Mouse (Mus musculus): ENCODE measurements around the gene Lrr1. TPM values are rescaled to one million over a fixed set of nuclear protein-coding genes. Genes with fewer than 3 reads are reported as not detected.
A peak's percentile ranks its signal among the peaks of the same experiment; 100 is the strongest.

Gene Lrr1
- polyA plus RNA-seq, 2 experiments, result 11.1 to 21.3 TPM

DNA sequence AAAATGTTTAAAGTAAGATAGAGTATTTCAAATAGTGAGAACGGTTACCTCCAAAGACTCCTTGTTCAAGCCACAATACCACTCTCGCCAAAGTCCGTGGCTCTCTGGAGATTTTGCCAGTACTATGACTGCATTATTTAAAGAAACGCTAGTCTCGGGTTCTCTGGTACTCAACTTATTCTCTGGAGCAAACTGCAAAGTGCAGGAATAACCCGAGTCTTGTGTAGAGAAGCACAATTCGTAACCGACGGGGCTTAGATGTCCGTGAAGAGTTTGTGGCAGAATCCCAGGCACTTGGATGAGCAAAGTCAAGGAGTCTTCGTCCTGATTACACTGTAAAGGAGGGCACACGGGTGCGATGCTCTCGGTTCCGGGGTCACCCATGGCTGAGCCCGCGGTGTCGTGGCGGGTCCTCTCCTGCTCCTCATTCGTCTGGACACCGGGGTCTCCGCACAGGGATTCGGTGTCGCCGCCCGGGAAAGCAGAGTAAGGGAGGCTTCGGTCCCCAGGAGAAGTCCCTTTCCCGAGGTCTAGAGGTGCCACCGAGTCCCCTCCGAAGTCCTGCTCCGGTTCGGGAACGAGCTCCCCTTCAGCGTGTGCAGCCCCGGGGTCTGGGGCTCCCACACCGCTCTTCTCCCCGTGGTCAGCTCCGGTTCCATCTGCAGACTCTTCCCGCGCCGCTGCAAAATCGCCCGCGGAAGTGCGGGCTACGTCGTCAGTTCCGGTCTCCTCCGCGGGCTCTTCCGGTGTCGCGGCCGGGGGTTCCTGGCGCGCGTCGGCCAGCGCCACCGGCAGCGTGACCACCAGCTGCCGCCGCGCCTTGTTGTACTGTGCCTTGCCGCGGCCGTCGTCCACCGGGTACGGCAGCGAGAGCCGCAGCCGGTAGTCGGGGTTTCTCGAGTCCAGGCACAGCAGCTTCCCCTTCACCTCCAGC lies 28.1 kb downstream of the Lrr1 start, which contains the start of gene Gm49383:
Gene Gm49383, minus strand, starts transcription at position 661 of the 934 bp plus-strand sequence.
- peak within 1 kb of the TSS; percentile 67 for H3K27ac ChIP-seq
- peak; percentile 71 for ATAC-seq (ENCODE audit: insufficient read depth)
- H3K36me3 ChIP-seq (replicated peaks; ENCODE audit: control insufficient read depth, insufficient read depth, low read depth), result peaks cover 24% of the 10 kb centered on the region
- TF ChIP-seq EP300 (IDR thresholded peaks at IDR 0.05; ENCODE audit: low read depth), result no peak
- no peak for TF ChIP-seq CTCF (IDR thresholded peaks at IDR 0.05; ENCODE audit: low read depth)
- H3K4me1 ChIP-seq (replicated peaks; ENCODE audit: control insufficient read depth in 2 of 2, insufficient read depth in 2 of 2, low read length in 1 of 2), result peaks cover 6 to 7% of the 10 kb centered on the region in 2 experiments; a peak in 3 of 4 replicates
- no peaks in the 10 kb centered on the region for H3K27me3 ChIP-seq (ENCODE audit: control insufficient read depth, insufficient read depth, low read length)
- H3K4me2 ChIP-seq (ENCODE audit: low read depth), result peak within 1 kb of the TSS; percentile 99
- H3K9ac ChIP-seq (replicated peaks), result peak within 1 kb of the TSS; percentile 70
- H3K4me3 ChIP-seq (ENCODE audit: insufficient read depth in 1 of 2, low read depth in 2 of 2, low read length in 2 of 2), result peak within 1 kb of the TSS; percentile 83 to 95
- under 1% methylated on average over 75 of the region's 75 CpGs for WGBS (ENCODE audit: insufficient replicate concordance)
- peak; percentile 59 to 62 (median 60) for DNase-seq (ENCODE audit: low read depth in 3 of 3, low spot score in 3 of 3)
- H3K9me3 ChIP-seq (ENCODE audit: control insufficient read depth, low read length), result no peaks in the 10 kb centered on the region

DNA sequence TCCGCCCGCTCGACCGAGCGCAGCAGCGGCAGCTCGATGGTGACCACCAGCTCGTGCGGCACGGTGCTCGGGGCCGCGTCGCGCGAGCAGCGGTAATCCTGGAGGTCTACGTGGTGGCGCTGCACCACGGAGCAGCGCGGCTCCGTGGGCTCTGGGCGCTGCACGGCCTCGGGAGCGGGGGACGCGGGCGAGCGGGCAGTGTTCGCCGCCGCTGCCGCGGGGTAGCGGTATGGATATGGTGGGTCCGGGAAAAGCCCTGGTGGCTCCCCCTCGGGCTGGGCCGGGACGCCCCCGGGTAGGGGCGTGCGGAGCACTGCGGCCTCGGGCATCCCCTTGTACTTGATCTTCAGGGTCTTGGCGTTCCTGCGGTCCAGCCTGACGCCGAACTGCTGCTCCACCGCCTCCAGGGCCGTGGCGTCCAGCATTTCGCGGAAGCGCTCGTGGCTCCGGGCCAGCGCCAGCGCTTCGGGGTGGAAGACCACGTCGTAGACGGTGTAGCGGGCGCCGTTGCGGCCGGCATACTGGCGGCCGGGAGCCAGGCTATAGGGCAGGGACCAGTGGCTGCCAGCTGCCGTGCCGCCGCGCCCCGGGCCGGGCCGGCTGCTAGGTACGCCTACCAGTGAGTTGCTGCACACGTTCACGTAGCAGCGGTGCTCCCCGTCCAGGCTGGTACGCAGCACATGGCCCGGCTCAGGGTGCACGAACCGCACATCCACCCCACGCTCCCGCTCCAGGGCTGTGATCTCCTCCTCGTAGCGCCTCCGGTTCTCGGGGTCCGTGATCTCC lies 29.0 kb downstream of the Lrr1 start:
- peak overlapping the region; percentile 99 for H3K4me2 ChIP-seq (ENCODE audit: low read depth)
- peak overlapping the region; percentile 70 for H3K9ac ChIP-seq (replicated peaks)
- H3K36me3 ChIP-seq (replicated peaks; ENCODE audit: control insufficient read depth, insufficient read depth, low read depth), result peaks cover 28% of the 10 kb centered on the region
- DNase-seq (ENCODE audit: low read depth in 3 of 3, low spot score in 3 of 3) (peak; percentile 50 to 58 (median 53)), ATAC-seq (ENCODE audit: insufficient read depth) (peak; percentile 81)
- under 1% methylated on average over 93 of the region's 94 CpGs for WGBS (ENCODE audit: insufficient replicate concordance)
- H3K9me3 ChIP-seq (ENCODE audit: control insufficient read depth, low read length), result no peaks in the 10 kb centered on the region
- TF ChIP-seq CTCF (IDR thresholded peaks at IDR 0.05; ENCODE audit: low read depth), result no peak
- no peak for TF ChIP-seq EP300 (IDR thresholded peaks at IDR 0.05; ENCODE audit: low read depth)
- H3K4me1 ChIP-seq (replicated peaks; ENCODE audit: control insufficient read depth in 2 of 2, insufficient read depth in 2 of 2, low read length in 1 of 2), result peaks cover 6 to 7% of the 10 kb centered on the region in 2 experiments; a peak in 3 of 4 replicates
- peak overlapping the region; percentile 83 to 95 for H3K4me3 ChIP-seq (ENCODE audit: insufficient read depth in 1 of 2, low read depth in 2 of 2, low read length in 2 of 2)
- H3K27ac ChIP-seq, result peak overlapping the region; percentile 67
- H3K27me3 ChIP-seq (ENCODE audit: control insufficient read depth, insufficient read depth, low read length), result no peaks in the 10 kb centered on the region

DNA sequence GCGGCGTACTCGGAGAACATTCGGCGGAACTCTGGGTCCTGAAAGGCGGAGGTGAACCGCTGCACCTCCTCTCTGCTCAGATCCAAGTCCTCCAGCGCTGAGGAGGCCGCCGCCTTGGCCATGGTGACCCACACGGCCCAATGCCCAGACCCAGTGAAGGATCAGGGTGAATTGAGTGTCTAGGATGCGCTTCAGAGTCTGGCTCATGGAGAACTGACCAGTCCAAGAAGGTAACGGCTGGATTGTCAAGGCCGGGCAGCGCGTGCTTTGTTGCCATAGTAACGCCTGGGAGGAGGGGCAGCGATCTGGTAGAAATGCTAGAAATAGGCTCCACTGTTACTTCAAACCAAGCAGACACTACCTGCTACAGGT lies 29.5 kb downstream of the Lrr1 start, which contains the start of gene Dnaaf2:
Gene Dnaaf2, minus strand, starts transcription at position 266 of the 372 bp plus-strand sequence.
- WGBS (ENCODE audit: insufficient replicate concordance), result 0% methylated on average over 18 of the region's 18 CpGs
- Histone ChIP-seq H3K4me1 (replicated peaks; ENCODE audit: control insufficient read depth in 2 of 2, insufficient read depth in 2 of 2, low read length in 1 of 2) (peaks cover 6 to 7% of the 10 kb centered on the region in 2 experiments; a peak in 3 of 4 replicates), H3K4me2 (ENCODE audit: low read depth) (peak within 1 kb of the TSS; percentile 99), H3K9ac (replicated peaks) (peak within 1 kb of the TSS; percentile 70), H3K27ac (peak within 1 kb of the TSS; percentile 67), H3K9me3 (ENCODE audit: control insufficient read depth, low read length) (no peaks in the 10 kb centered on the region), H3K36me3 (replicated peaks; ENCODE audit: control insufficient read depth, insufficient read depth, low read depth) (peaks cover 34% of the 10 kb centered on the region), H3K27me3 (ENCODE audit: control insufficient read depth, insufficient read depth, low read length) (no peaks in the 10 kb centered on the region), H3K4me3 (ENCODE audit: insufficient read depth in 1 of 2, low read depth in 2 of 2, low read length in 2 of 2) (peak within 1 kb of the TSS; percentile 83 to 95)
- DNase-seq (ENCODE audit: low read depth in 3 of 3, low spot score in 3 of 3) (peak in 2 of 3 experiments; percentile 49 to 60), ATAC-seq (ENCODE audit: insufficient read depth) (peak; percentile 24)
- TF ChIP-seq EP300 (IDR thresholded peaks at IDR 0.05; ENCODE audit: low read depth) (no peak), CTCF (IDR thresholded peaks at IDR 0.05; ENCODE audit: low read depth) (no peak)

DNA sequence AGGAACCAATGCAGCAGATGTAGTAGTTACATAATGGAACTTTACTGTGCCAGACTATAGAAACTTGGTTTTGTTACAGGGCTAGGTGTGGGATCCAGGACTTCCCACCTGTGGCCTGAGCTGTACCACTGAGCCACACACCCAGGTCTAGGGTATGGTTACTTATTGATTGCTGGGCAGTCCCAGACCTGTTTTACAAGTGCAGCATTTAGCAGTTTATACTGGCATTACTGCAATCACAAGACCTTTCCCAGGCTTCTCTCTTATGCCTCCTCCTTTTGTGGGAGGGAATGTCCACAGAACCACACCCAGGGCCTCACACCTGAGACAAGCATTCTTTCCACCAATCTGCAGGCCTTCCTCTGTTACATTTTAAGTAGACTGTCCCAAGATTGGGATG lies 30.4 kb downstream of the Lrr1 start:
- H3K36me3 ChIP-seq (replicated peaks; ENCODE audit: control insufficient read depth, insufficient read depth, low read depth), result peaks cover 37% of the 10 kb centered on the region

More for the DNA sequence above, 30.4 kb downstream of the Lrr1 start:
- peak overlapping the region; percentile 99 for H3K4me2 ChIP-seq (ENCODE audit: low read depth)
- TF ChIP-seq CTCF (IDR thresholded peaks at IDR 0.05; ENCODE audit: low read depth), result no peak
- TF ChIP-seq EP300 (IDR thresholded peaks at IDR 0.05; ENCODE audit: low read depth), result no peak
- no peak overlapping the region for H3K27ac ChIP-seq
- ATAC-seq (ENCODE audit: insufficient read depth) (no peak), DNase-seq (ENCODE audit: low read depth in 3 of 3, low spot score in 3 of 3) (no peak)
- peaks cover 6 to 7% of the 10 kb centered on the region in 2 experiments; a peak in 3 of 4 replicates for H3K4me1 ChIP-seq (replicated peaks; ENCODE audit: control insufficient read depth in 2 of 2, insufficient read depth in 2 of 2, low read length in 1 of 2)
- H3K27me3 ChIP-seq (ENCODE audit: control insufficient read depth, insufficient read depth, low read length), result no peaks in the 10 kb centered on the region
- peak overlapping the region; percentile 3 to 83; a peak in 3 of 4 replicates for H3K4me3 ChIP-seq (ENCODE audit: insufficient read depth in 1 of 2, low read depth in 2 of 2, low read length in 2 of 2)
- no peaks in the 10 kb centered on the region for H3K9me3 ChIP-seq (ENCODE audit: control insufficient read depth, low read length)
- H3K9ac ChIP-seq (replicated peaks), result 0 out of 2 replicates have a peak overlapping the region, but pooled peaks have one; percentile 15
